Mouse (Mus musculus) testis, adult 2 months (tissue): ENCODE measurements around the gene Plcb1.

ENCODE experiments used
- CTCF ChIP-seq: fragments of 200-500 bp; IDR thresholded peaks from 2 replicates; pipeline ENCODE4 v1.5.1; 2012; ENCODE audit warnings: low read depth, mild to moderate bottlenecking, inconsistent platforms, low read length, moderate library complexity; ENCODE audit not compliant: control insufficient read depth, insufficient read depth, insufficient replicate concordance
- POLR2A ChIP-seq: fragments of 200-500 bp; IDR thresholded peaks from 2 replicates; pipeline ENCODE4 v1.6.1; 2012; ENCODE audit warnings: low read depth, mild to moderate bottlenecking, inconsistent platforms, low read length, moderate library complexity; ENCODE audit not compliant: control insufficient read depth

- no peak for TF ChIP-seq CTCF
- TF ChIP-seq POLR2A, result no peak
Measured at GRCm38 (mm10) chr2:135015501-135015900, 229.6 kb downstream of the Plcb1 start.
